Mouse (Mus musculus) urinary bladder, postnatal 4 days (tissue): ENCODE data around the gene Galk2.
A peak's percentile ranks its signal among the peaks of the same experiment; 100 is the strongest.

ENCODE experiments used
- DNase-seq, 2 experiments: peaks; one replicate each; pipeline ENCODE4 v3.0.0; 2021 to 2022; ENCODE audit warnings: low spot score in 2 of 2

Gene Galk2

GRCm38 (mm10) chr2:125858521-125859280, at the start of gene Galk2, which contains the start of gene Cops2:
Galk2 (plus strand) TSS chr2:125859109.
Cops2 (minus strand) TSS chr2:125859139.
- peak; percentile 88 to 92 for DNase-seq

GRCm38 (mm10) chr2:125809551-125809950, 49.4 kb upstream of the Galk2 start:
- DNase-seq, result no peak

- DNase-seq, result no peak
Observed at GRCm38 (mm10) chr2:125811332-125811731, 47.6 kb upstream of the Galk2 start.

GRCm38 (mm10) chr2:125813972-125814595, 44.8 kb upstream of the Galk2 start:
- DNase-seq, result no peak

GRCm38 (mm10) chr2:125820397-125820796, 38.5 kb upstream of the Galk2 start:
- no peak for DNase-seq

- DNase-seq, result no peak
Observed at GRCm38 (mm10) chr2:125826201-125826600, 32.7 kb upstream of the Galk2 start.

- DNase-seq, result no peak
Observed at GRCm38 (mm10) chr2:125827898-125828297, 31.0 kb upstream of the Galk2 start.

GRCm38 (mm10) chr2:125829924-125830323, 29.0 kb upstream of the Galk2 start:
- no peak for DNase-seq

- no peak for DNase-seq
Observed at GRCm38 (mm10) chr2:125838091-125838490, 20.8 kb upstream of the Galk2 start.

- no peak for DNase-seq
Observed at GRCm38 (mm10) chr2:125838708-125839284, 20.1 kb upstream of the Galk2 start.

GRCm38 (mm10) chr2:125851237-125851636, 7.7 kb upstream of the Galk2 start:
- no peak for DNase-seq

GRCm38 (mm10) chr2:125857707-125858106, 1.2 kb upstream of the Galk2 start:
- no peak for DNase-seq

- DNase-seq, result no peak
Observed at GRCm38 (mm10) chr2:125863799-125864198, 4.9 kb downstream of the Galk2 start.

GRCm38 (mm10) chr2:125864551-125864950, 5.6 kb downstream of the Galk2 start:
- DNase-seq, result no peak

- no peak for DNase-seq
Observed at GRCm38 (mm10) chr2:125865585-125865984, 6.7 kb downstream of the Galk2 start.

- DNase-seq, result peak; percentile 53 to 70
Observed at GRCm38 (mm10) chr2:125866058-125866740, 7.3 kb downstream of the Galk2 start.

GRCm38 (mm10) chr2:125868301-125868700, 9.4 kb downstream of the Galk2 start:
- no peak for DNase-seq

GRCm38 (mm10) chr2:125870159-125870558, 11.2 kb downstream of the Galk2 start:
- no peak for DNase-seq

- DNase-seq, result no peak
Observed at GRCm38 (mm10) chr2:125885891-125886576, 27.1 kb downstream of the Galk2 start.

GRCm38 (mm10) chr2:125893096-125893495, 34.2 kb downstream of the Galk2 start:
- no peak for DNase-seq

GRCm38 (mm10) chr2:125895099-125895498, 36.2 kb downstream of the Galk2 start:
- no peak for DNase-seq

- no peak for DNase-seq
Observed at GRCm38 (mm10) chr2:125896355-125896754, 37.4 kb downstream of the Galk2 start.
